Mouse (Mus musculus): ENCODE measurements around the gene Pgf.

Gene Pgf

DNA sequence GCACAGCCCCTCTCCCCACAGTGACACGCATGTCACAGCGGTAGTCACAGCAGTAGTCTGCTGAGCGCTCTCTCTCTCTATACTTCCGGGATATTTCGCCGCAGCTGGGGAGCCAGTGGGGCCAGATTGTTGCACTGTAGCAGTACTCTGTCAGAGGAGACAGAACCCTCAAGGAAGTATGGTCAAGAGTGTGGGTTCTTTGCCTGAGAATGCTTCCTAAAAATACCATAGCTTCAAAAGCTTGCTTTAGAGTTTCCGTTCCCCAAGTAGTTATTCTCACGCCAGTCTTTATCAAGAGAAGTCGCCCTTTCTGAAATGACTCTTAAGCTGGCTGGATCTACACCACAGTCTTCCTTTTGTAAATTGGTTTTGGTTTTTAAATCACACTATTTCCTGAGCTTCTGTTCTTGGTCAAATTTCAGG is 54.5 kb downstream of the Pgf start:
- DNase-seq (ENCODE audit: low spot score): no peak

DNA sequence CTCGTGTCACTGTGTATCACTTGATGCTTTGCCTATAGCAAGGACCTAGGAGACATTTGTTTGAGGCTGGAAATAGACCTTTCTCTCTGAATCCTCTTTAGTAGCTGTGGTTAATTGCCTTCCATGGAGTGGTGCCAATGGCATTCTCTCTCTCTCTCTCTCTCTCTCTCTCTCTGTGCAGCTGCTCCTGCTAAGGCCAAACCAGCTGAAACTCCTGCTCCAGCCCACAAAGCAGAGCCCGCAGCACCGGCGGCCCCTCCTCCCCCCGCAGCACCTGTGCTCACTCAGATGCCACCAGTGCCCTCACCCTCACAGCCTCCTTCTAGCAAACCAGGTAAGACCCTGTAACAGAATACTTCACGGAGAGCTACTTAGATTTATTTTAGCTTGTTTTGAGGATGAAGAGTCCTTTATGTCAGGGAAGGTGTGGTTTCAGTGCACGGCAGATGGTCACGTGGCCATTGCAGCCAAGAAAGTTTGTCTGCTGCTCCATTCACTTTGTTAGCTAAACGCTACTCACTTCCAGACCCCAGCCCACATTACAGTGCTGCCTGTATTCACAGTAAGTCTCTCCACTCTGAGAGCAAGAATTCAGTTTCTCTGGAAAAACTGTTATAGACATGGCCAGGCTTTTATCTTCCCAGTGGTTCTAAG is 55.7 kb downstream of the Pgf start:
- DNase-seq (ENCODE audit: low spot score): no peak

All from left cerebral cortex, adult 11 months (tissue).